Mouse (Mus musculus) spleen, embryonic (tissue): Measurements from ENCODE around the gene Cotl1.

Experiments used
- CTCF ChIA-PET: fragments of 350-600 bp; sonication (Branson Sonifier 250); formaldehyde crosslinking; loops from one replicate; lab custom pipeline; 2022; lab: Charles Lee

The Cotl1 gene

GRCm38 (mm10) chr8:119762226-119763220, 77.8 kb downstream of the Cotl1 start:
- CTCF ChIA-PET = no interaction called here

GRCm38 (mm10) chr8:119761692-119762091, 78.7 kb downstream of the Cotl1 start:
- CTCF ChIA-PET = no interaction called here
